ENCODE assay signal across 13 mouse cellular contexts in the genomic region with DNA sequence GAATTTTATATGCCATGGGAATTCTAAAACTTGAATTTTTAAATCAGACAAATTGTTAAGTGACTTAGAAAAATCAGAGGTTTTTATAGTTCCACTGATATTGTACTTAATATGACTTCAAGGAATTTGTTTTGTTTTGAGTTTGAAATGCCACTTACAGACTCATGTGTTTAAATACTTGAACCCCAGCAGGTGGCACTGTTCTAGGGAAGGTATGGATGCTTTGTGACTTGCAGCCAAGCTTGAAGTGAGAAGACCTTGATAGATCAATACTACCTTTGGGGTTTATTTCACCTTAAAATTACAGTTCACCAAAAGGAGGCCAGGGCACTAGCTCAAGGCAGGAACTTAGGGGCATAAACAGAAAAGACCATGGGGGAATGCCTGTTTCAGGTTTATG.
DNase-seq lines count a peak whose midpoint lies in the region; ATAC-seq lines count a peak whose summit lies in the region.
"Had no signal": no experiment of that assay in that cellular context is flagged by ENCODE, and none has a peak within 500 bp of the region (broad histone marks: within the 10 kb centered on the region; RNA-seq: fewer than 3 reads in every experiment).

No protein-coding gene starts in this region.

- no peaks in the 10 kb centered on the region for H3K4me1 ChIP-seq in limb, embryonic 11.5 days (ENCODE audit: control insufficient read depth, insufficient read depth, low read length)
- no peaks in the 10 kb centered on the region for H3K4me1 ChIP-seq in limb, embryonic 10.5 days
- H3K4me1 ChIP-seq: heart, embryonic 15.5 days; limb, embryonic 13.5 days; stomach, embryonic 15.5 days had no signal

- no peak overlapping the region for H3K4me3 ChIP-seq in limb, embryonic 11.5 days (ENCODE audit: low read depth, low read length)
- no peak overlapping the region for H3K4me3 ChIP-seq in limb, embryonic 10.5 days
- H3K4me3 ChIP-seq: heart, embryonic 15.5 days; limb, embryonic 13.5 days; stomach, embryonic 15.5 days had no signal

- H3K9ac ChIP-seq in limb, embryonic 11.5 days (ENCODE audit: low read length), result no peak overlapping the region
- H3K9ac ChIP-seq: heart, embryonic 15.5 days; limb, embryonic 13.5 days; stomach, embryonic 15.5 days had no signal

- H3K4me2 ChIP-seq in limb, embryonic 11.5 days (ENCODE audit: low read depth, severe bottlenecking), result no peak overlapping the region
- H3K4me2 ChIP-seq: heart, embryonic 15.5 days; limb, embryonic 13.5 days; stomach, embryonic 15.5 days had no signal

- H3K27ac ChIP-seq in limb, embryonic 11.5 days (replicated peaks; ENCODE audit: low read depth, low read length), result no peak overlapping the region
- no peak overlapping the region for H3K27ac ChIP-seq in limb, embryonic 10.5 days
- H3K27ac ChIP-seq: heart, embryonic 15.5 days; limb, embryonic 13.5 days; stomach, embryonic 15.5 days had no signal

- ATAC-seq in limb, embryonic 11.5 days (ENCODE audit: insufficient number of reproducible peaks, low FRiP score, low TSS enrichment, low read depth), result no peak

- peak; percentile 21 to 25 for DNase-seq in cerebellum, postnatal 10 days
- DNase-seq in cerebellum, adult 11 months, result no peak
- peak; percentile 25 for DNase-seq in limb, embryonic 11.5 days (ENCODE audit: low spot score)
- no peak for DNase-seq in limb, embryonic 10.5 days (ENCODE audit: low spot score)
- peak; percentile 67 for DNase-seq in ZHBTc4 (ENCODE audit: low read depth, low spot score)
- peak; percentile 1 for DNase-seq in naive thymus-derived CD4-positive, alpha-beta T cell, adult 2 months (ENCODE audit: low read depth)
- DNase-seq in thymus, adult 18-20 months, result no peak
- DNase-seq in spleen, adult 18-20 months, result no peak
- DNase-seq: adrenal gland, postnatal 25 days; cerebellum, postnatal 36 days had no signal

- no peaks in the 10 kb centered on the region for H3K9me3 ChIP-seq in limb, embryonic 11.5 days (ENCODE audit: control insufficient read depth, low read length)
- H3K9me3 ChIP-seq in limb, embryonic 10.5 days (replicated peaks), result no peaks in the 10 kb centered on the region
- H3K9me3 ChIP-seq: heart, embryonic 15.5 days; limb, embryonic 13.5 days; stomach, embryonic 15.5 days had no signal

- no peaks in the 10 kb centered on the region for H3K27me3 ChIP-seq in limb, embryonic 11.5 days (ENCODE audit: control insufficient read depth, insufficient read depth, low read length)
- H3K27me3 ChIP-seq in limb, embryonic 10.5 days (ENCODE audit: low read depth, poor library complexity, severe bottlenecking), result no peaks in the 10 kb centered on the region
- H3K27me3 ChIP-seq: heart, embryonic 15.5 days; limb, embryonic 13.5 days; stomach, embryonic 15.5 days had no signal

- no peaks in the 10 kb centered on the region for H3K36me3 ChIP-seq in limb, embryonic 11.5 days (ENCODE audit: control insufficient read depth, insufficient read depth, low read length)
- no peaks in the 10 kb centered on the region for H3K36me3 ChIP-seq in limb, embryonic 10.5 days
- H3K36me3 ChIP-seq: heart, embryonic 15.5 days; limb, embryonic 13.5 days; stomach, embryonic 15.5 days had no signal

Comparison
In these comparisons a context has a peak if more than half of its experiments do, and no peak if none do; other contexts are left out.
1. DNase-seq: peak in cerebellum, postnatal 10 days (2 of 2), limb, embryonic 11.5 days (single experiment), ZHBTc4 (single experiment) and naive thymus-derived CD4-positive, alpha-beta T cell, adult 2 months (single experiment); none in cerebellum, adult 11 months (single experiment), limb, embryonic 10.5 days (single experiment), thymus, adult 18-20 months (0 of 2) and spleen, adult 18-20 months (0 of 2).